Mouse (Mus musculus): ENCODE measurements around the gene Parp12. TPM values are rescaled to one million over a fixed set of nuclear protein-coding genes. Genes with fewer than 3 reads are reported as not detected.
A peak's percentile ranks its signal among the peaks of the same experiment; 100 is the strongest.

The Parp12 gene
- polyA plus RNA-seq (2012; rRNA removed), result 9.5 and 11.0 TPM in 2 replicates

- TF ChIP-seq POLR2A (IDR thresholded peaks at IDR 0.05; ENCODE audit: low read depth, low read length), result no peak
- TF ChIP-seq CTCF (IDR thresholded peaks at IDR 0.05; ENCODE audit: extremely low read depth, insufficient read depth, insufficient read length, insufficient replicate concordance), result no peak
- peaks cover 9% of the 10 kb centered on the region for H3K27me3 ChIP-seq (ENCODE audit: control insufficient read depth, insufficient read depth, low read length)
- DNase-seq (ENCODE audit: low read depth in 1 of 2, low spot score in 2 of 2), result peak; percentile 11 to 31
- H3K4me3 ChIP-seq (ENCODE audit: extremely low read depth, insufficient read depth, insufficient read length), result peak within 1 kb of the TSS; percentile 79
- H3K27ac ChIP-seq (ENCODE audit: insufficient read depth, low read length), result peak within 1 kb of the TSS; percentile 70
- WGBS, result 2% methylated on average over 100 of the region's 101 CpGs
- no peaks in the 10 kb centered on the region for H3K36me3 ChIP-seq (ENCODE audit: control insufficient read depth, insufficient read depth, low read length)
- peaks cover 6% of the 10 kb centered on the region for H3K4me1 ChIP-seq (ENCODE audit: control insufficient read depth, insufficient read depth, insufficient read length)
Measured at GRCm38 (mm10) chr6:39117584-39118455, at the start of gene Parp12. Gene Parp12, minus strand, starts transcription at chr6:39118349.

GRCm38 (mm10) chr6:39164891-39165290, 46.7 kb upstream of the Parp12 start:
- peaks cover 24% of the 10 kb centered on the region for H3K36me3 ChIP-seq (ENCODE audit: control insufficient read depth, insufficient read depth, low read length)
- H3K4me1 ChIP-seq (ENCODE audit: control insufficient read depth, insufficient read depth, insufficient read length), result no peaks in the 10 kb centered on the region
- WGBS, result 94% methylated on average over 1 of the region's 1 CpGs
- H3K27me3 ChIP-seq (ENCODE audit: control insufficient read depth, insufficient read depth, low read length), result no peaks in the 10 kb centered on the region
- TF ChIP-seq POLR2A (IDR thresholded peaks at IDR 0.05; ENCODE audit: low read depth, low read length) (no peak), CTCF (IDR thresholded peaks at IDR 0.05; ENCODE audit: extremely low read depth, insufficient read depth, insufficient read length, insufficient replicate concordance) (no peak)
- DNase-seq (ENCODE audit: low read depth in 1 of 2, low spot score in 2 of 2), result no peak
- H3K27ac ChIP-seq (ENCODE audit: insufficient read depth, low read length), result no peak overlapping the region
- no peak overlapping the region for H3K4me3 ChIP-seq (ENCODE audit: extremely low read depth, insufficient read depth, insufficient read length)

- TF ChIP-seq CTCF (IDR thresholded peaks at IDR 0.05; ENCODE audit: extremely low read depth, insufficient read depth, insufficient read length, insufficient replicate concordance), result no peak
- no peak for TF ChIP-seq POLR2A (IDR thresholded peaks at IDR 0.05; ENCODE audit: low read depth, low read length)
- no peaks in the 10 kb centered on the region for H3K27me3 ChIP-seq (ENCODE audit: control insufficient read depth, insufficient read depth, low read length)
- no peaks in the 10 kb centered on the region for H3K4me1 ChIP-seq (ENCODE audit: control insufficient read depth, insufficient read depth, insufficient read length)
- no peak for DNase-seq (ENCODE audit: low read depth in 1 of 2, low spot score in 2 of 2)
- WGBS, result 94% methylated on average over 6 of the region's 6 CpGs
- H3K36me3 ChIP-seq (ENCODE audit: control insufficient read depth, insufficient read depth, low read length), result peaks cover 16% of the 10 kb centered on the region
- H3K27ac ChIP-seq (ENCODE audit: insufficient read depth, low read length), result no peak overlapping the region
- no peak overlapping the region for H3K4me3 ChIP-seq (ENCODE audit: extremely low read depth, insufficient read depth, insufficient read length)
Measured at GRCm38 (mm10) chr6:39161975-39162374, 43.8 kb upstream of the Parp12 start.

- peaks cover 45% of the 10 kb centered on the region for H3K36me3 ChIP-seq (ENCODE audit: control insufficient read depth, insufficient read depth, low read length)
- H3K4me1 ChIP-seq (ENCODE audit: control insufficient read depth, insufficient read depth, insufficient read length), result no peaks in the 10 kb centered on the region
- TF ChIP-seq POLR2A (IDR thresholded peaks at IDR 0.05; ENCODE audit: low read depth, low read length) (no peak), CTCF (IDR thresholded peaks at IDR 0.05; ENCODE audit: extremely low read depth, insufficient read depth, insufficient read length, insufficient replicate concordance) (no peak)
- no peaks in the 10 kb centered on the region for H3K27me3 ChIP-seq (ENCODE audit: control insufficient read depth, insufficient read depth, low read length)
- H3K4me3 ChIP-seq (ENCODE audit: extremely low read depth, insufficient read depth, insufficient read length), result no peak overlapping the region
- no peak for DNase-seq (ENCODE audit: low read depth in 1 of 2, low spot score in 2 of 2)
- H3K27ac ChIP-seq (ENCODE audit: insufficient read depth, low read length), result no peak overlapping the region
- 86% methylated on average over 6 of the region's 6 CpGs for WGBS
Measured at GRCm38 (mm10) chr6:39146041-39146440, 27.9 kb upstream of the Parp12 start.

GRCm38 (mm10) chr6:39132556-39132955, 14.4 kb upstream of the Parp12 start:
- no peak for DNase-seq (ENCODE audit: low read depth in 1 of 2, low spot score in 2 of 2)
- H3K36me3 ChIP-seq (ENCODE audit: control insufficient read depth, insufficient read depth, low read length), result peaks cover 7% of the 10 kb centered on the region
- WGBS, result 92% methylated on average over 5 of the region's 5 CpGs
- no peak for TF ChIP-seq CTCF (IDR thresholded peaks at IDR 0.05; ENCODE audit: extremely low read depth, insufficient read depth, insufficient read length, insufficient replicate concordance)
- no peaks in the 10 kb centered on the region for H3K27me3 ChIP-seq (ENCODE audit: control insufficient read depth, insufficient read depth, low read length)
- H3K4me3 ChIP-seq (ENCODE audit: extremely low read depth, insufficient read depth, insufficient read length), result no peak overlapping the region
- no peaks in the 10 kb centered on the region for H3K4me1 ChIP-seq (ENCODE audit: control insufficient read depth, insufficient read depth, insufficient read length)
- no peak overlapping the region for H3K27ac ChIP-seq (ENCODE audit: insufficient read depth, low read length)

- DNase-seq (ENCODE audit: low read depth in 1 of 2, low spot score in 2 of 2), result no peak
- H3K27me3 ChIP-seq (ENCODE audit: control insufficient read depth, insufficient read depth, low read length), result no peaks in the 10 kb centered on the region
- WGBS, result 76% methylated on average over 4 of the region's 4 CpGs
- peaks cover 7% of the 10 kb centered on the region for H3K36me3 ChIP-seq (ENCODE audit: control insufficient read depth, insufficient read depth, low read length)
- no peak for TF ChIP-seq CTCF (IDR thresholded peaks at IDR 0.05; ENCODE audit: extremely low read depth, insufficient read depth, insufficient read length, insufficient replicate concordance)
- TF ChIP-seq POLR2A (IDR thresholded peaks at IDR 0.05; ENCODE audit: low read depth, low read length), result no peak
- no peak overlapping the region for H3K27ac ChIP-seq (ENCODE audit: insufficient read depth, low read length)
- H3K4me1 ChIP-seq (ENCODE audit: control insufficient read depth, insufficient read depth, insufficient read length), result no peaks in the 10 kb centered on the region
- no peak overlapping the region for H3K4me3 ChIP-seq (ENCODE audit: extremely low read depth, insufficient read depth, insufficient read length)
Measured at GRCm38 (mm10) chr6:39131480-39131879, 13.3 kb upstream of the Parp12 start.

GRCm38 (mm10) chr6:39124719-39125118, 6.6 kb upstream of the Parp12 start:
- Histone ChIP-seq H3K27ac (ENCODE audit: insufficient read depth, low read length) (no peak overlapping the region), H3K4me1 (ENCODE audit: control insufficient read depth, insufficient read depth, insufficient read length) (no peaks in the 10 kb centered on the region), H3K4me3 (ENCODE audit: extremely low read depth, insufficient read depth, insufficient read length) (no peak overlapping the region), H3K36me3 (ENCODE audit: control insufficient read depth, insufficient read depth, low read length) (no peaks in the 10 kb centered on the region), H3K27me3 (ENCODE audit: control insufficient read depth, insufficient read depth, low read length) (no peaks in the 10 kb centered on the region)
- no peak for DNase-seq (ENCODE audit: low read depth in 1 of 2, low spot score in 2 of 2)
- TF ChIP-seq POLR2A (IDR thresholded peaks at IDR 0.05; ENCODE audit: low read depth, low read length), result no peak
- TF ChIP-seq CTCF (IDR thresholded peaks at IDR 0.05; ENCODE audit: extremely low read depth, insufficient read depth, insufficient read length, insufficient replicate concordance), result no peak

Data from spleen, adult 2 months (tissue).